Mouse (Mus musculus) myocyte (in vitro differentiated cells): ENCODE measurements around the gene Cnppd1. TPM values are rescaled to one million over a fixed set of nuclear protein-coding genes. Genes with fewer than 3 reads are reported as not detected.

Experiments
- H3K27me3 ChIP-seq: one replicate; pipeline ENCODE4 v1.6.1; 2011; ENCODE audit not compliant: control insufficient read depth, insufficient read depth, insufficient read length
- H3K36me3 ChIP-seq: one replicate; pipeline ENCODE4 v1.6.1; 2011; ENCODE audit not compliant: control insufficient read depth, insufficient read depth
- H3K4me2 ChIP-seq: one replicate; pipeline ENCODE4 v1.6.1; 2011; ENCODE audit warnings: low read depth, control low read depth
- H3K4me3 ChIP-seq: one replicate; pipeline ENCODE4 v1.5.1; 2011; ENCODE audit warnings: mild to moderate bottlenecking, control low read depth, moderate library complexity
- H3K79me2 ChIP-seq: one replicate; pipeline ENCODE4 v1.6.1; 2011; ENCODE audit not compliant: control insufficient read depth, insufficient read depth
- H3ac ChIP-seq: one replicate; pipeline ENCODE4 v1.6.1; 2011; ENCODE audit not compliant: control insufficient read depth, insufficient read length
- CEBPB ChIP-seq: IDR thresholded peaks from 2 replicates; pipeline ENCODE4 v1.6.1; 2011; ENCODE audit warnings: mild to moderate bottlenecking, moderate library complexity; ENCODE audit not compliant: poor library complexity, insufficient read depth, severe bottlenecking
- E2F4 ChIP-seq: IDR thresholded peaks from one replicate; pipeline ENCODE4 v1.6.1; 2011; ENCODE audit warnings: mild to moderate bottlenecking, control low read depth, moderate library complexity; ENCODE audit not compliant: insufficient read depth
- MAX ChIP-seq: IDR thresholded peaks from one replicate; pipeline ENCODE4 v1.6.1; 2011; ENCODE audit warnings: low read depth, mild to moderate bottlenecking, control low read depth
- MYOD1 ChIP-seq, 3 experiments: IDR thresholded peaks; one replicate each; pipeline ENCODE4 v1.6.1; 2011; ENCODE audit warnings: control low read depth in 2 of 3, low read depth in 2 of 3, mild to moderate bottlenecking in 2 of 3, moderate library complexity in 1 of 3; ENCODE audit not compliant: insufficient read length in 2 of 3, control insufficient read depth in 1 of 3
- MYOG ChIP-seq, 3 experiments: IDR thresholded peaks; one replicate each; pipeline ENCODE4 v1.6.1; 2011; ENCODE audit warnings: control low read depth in 2 of 3, low read depth in 2 of 3, mild to moderate bottlenecking in 2 of 3; ENCODE audit not compliant: insufficient read length in 2 of 3, control insufficient read depth in 1 of 3, insufficient read depth in 1 of 3
- POLR2A ChIP-seq: IDR thresholded peaks from one replicate; pipeline ENCODE4 v1.6.1; 2011; ENCODE audit warnings: low read depth, mild to moderate bottlenecking, control low read depth, moderate library complexity; ENCODE audit not compliant: insufficient read length
- POLR2AphosphoS2 ChIP-seq: IDR thresholded peaks from one replicate; pipeline ENCODE4 v1.6.1; 2011; ENCODE audit warnings: low read depth, control low read depth; ENCODE audit not compliant: insufficient read length
- REST ChIP-seq: IDR thresholded peaks from one replicate; pipeline ENCODE4 v1.6.1; 2011; ENCODE audit warnings: mild to moderate bottlenecking, control low read depth, moderate library complexity; ENCODE audit not compliant: insufficient read depth, insufficient read length
- SRF ChIP-seq: IDR thresholded peaks from one replicate; pipeline ENCODE4 v1.6.1; 2011; ENCODE audit warnings: low read depth; ENCODE audit not compliant: control insufficient read depth, insufficient read length
- TCF12 ChIP-seq: IDR thresholded peaks from one replicate; pipeline ENCODE4 v1.6.1; 2011; ENCODE audit warnings: mild to moderate bottlenecking, control low read depth; ENCODE audit not compliant: poor library complexity, insufficient read depth, severe bottlenecking
- TCF3 ChIP-seq: IDR thresholded peaks from one replicate; pipeline ENCODE4 v1.6.1; 2011; ENCODE audit warnings: low read depth, control low read depth; ENCODE audit not compliant: insufficient read length
- USF1 ChIP-seq: IDR thresholded peaks from one replicate; pipeline ENCODE4 v1.6.1; 2011; ENCODE audit warnings: low read depth, mild to moderate bottlenecking, control low read depth, moderate library complexity
- polyA plus RNA-seq: library from polyadenylated mRNA; unstranded; fragments of >200 nt; fragmentation: generic; extraction: Trizol; gene quantifications from one replicate; pipeline ENCODE4 v1.2.1, GENCODE M21; 2012; ENCODE audit warnings: missing spikeins

The Cnppd1 gene
- polyA plus RNA-seq, result 53.7 TPM

GRCm38 (mm10) chr1:75142301-75143261, at the start of gene Cnppd1, which contains the start of gene Retreg2:
Gene Cnppd1 (minus strand): TSS chr1:75142711.
Gene Retreg2 (plus strand): TSS chr1:75142778.
- H3K36me3 ChIP-seq, result peaks cover 26% of the 10 kb centered on the region

GRCm38 (mm10) chr1:75191622-75192402, 49.3 kb upstream of the Cnppd1 start, which contains the start of the genes Ankzf1 and Atg9a:
Gene Ankzf1 (plus strand): TSS chr1:75192151.
Gene Atg9a (minus strand): TSS chr1:75192196.
- H3K4me2 ChIP-seq, result peak within 1 kb of the TSS; percentile 93
- peaks cover 6% of the 10 kb centered on the region for H3K79me2 ChIP-seq
- peak within 1 kb of the TSS; percentile 94 for H3K4me3 ChIP-seq
- no peaks in the 10 kb centered on the region for H3K27me3 ChIP-seq
- peak within 1 kb of the TSS; percentile 89 for H3ac ChIP-seq
- peaks cover 22% of the 10 kb centered on the region for H3K36me3 ChIP-seq
- TF ChIP-seq SRF, result peak; percentile 53
- TF ChIP-seq REST, result no peak
- peak; percentile 86 for TF ChIP-seq POLR2AphosphoS2
- no peak for TF ChIP-seq E2F4
- peak in 1 of 3 experiments; percentile 3 for TF ChIP-seq MYOG (IDR thresholded peaks at IDR 0.05; ENCODE audit: control insufficient read depth in 1 of 3, insufficient read depth in 1 of 3, insufficient read length in 2 of 3, low read depth in 2 of 3)
- no peak for TF ChIP-seq USF1
- TF ChIP-seq MAX, result peak; percentile 11
- peak; percentile 79 for TF ChIP-seq POLR2A
- TF ChIP-seq TCF12, result no peak

More at GRCm38 (mm10) chr1:75142301-75143261, at the start of gene Cnppd1, which contains the start of gene Retreg2:
- Histone ChIP-seq H3K4me3 (peak within 1 kb of the TSS; percentile 75), H3K4me2 (peak within 1 kb of the TSS; percentile 97), H3K27me3 (no peaks in the 10 kb centered on the region), H3ac (peak within 1 kb of the TSS; percentile 68), H3K79me2 (peaks cover 5% of the 10 kb centered on the region)
- TF ChIP-seq POLR2A (peak; percentile 85), POLR2AphosphoS2 (peak; percentile 96), REST (no peak), MAX (peak; percentile 33), SRF (peak; percentile 28), CEBPB (no peak), TCF3 (peak; percentile 12), TCF12 (no peak), MYOG (IDR thresholded peaks at IDR 0.05; ENCODE audit: control insufficient read depth in 1 of 3, insufficient read depth in 1 of 3, insufficient read length in 2 of 3, low read depth in 2 of 3) (peak in 2 of 3 experiments; percentile 2 to 61), MYOD1 (IDR thresholded peaks at IDR 0.05; ENCODE audit: control insufficient read depth in 1 of 3, insufficient read length in 2 of 3, low read depth in 2 of 3) (peak in 1 of 3 experiments; percentile 50), USF1 (peak; percentile 99), E2F4 (no peak)

GRCm38 (mm10) chr1:75191258-75191621, 48.7 kb upstream of the Cnppd1 start:
- TF ChIP-seq POLR2AphosphoS2 (no peak), CEBPB (no peak), MAX (no peak), MYOG (IDR thresholded peaks at IDR 0.05; ENCODE audit: control insufficient read depth in 1 of 3, insufficient read depth in 1 of 3, insufficient read length in 2 of 3, low read depth in 2 of 3) (no peak), USF1 (no peak), MYOD1 (IDR thresholded peaks at IDR 0.05; ENCODE audit: control insufficient read depth in 1 of 3, insufficient read length in 2 of 3, low read depth in 2 of 3) (no peak), POLR2A (no peak)
- H3K79me2 ChIP-seq, result peaks cover 6% of the 10 kb centered on the region
- H3K27me3 ChIP-seq, result no peaks in the 10 kb centered on the region
- peaks cover 19% of the 10 kb centered on the region for H3K36me3 ChIP-seq
- peak overlapping the region; percentile 93 for H3K4me2 ChIP-seq
- H3K4me3 ChIP-seq, result peak overlapping the region; percentile 94
- H3ac ChIP-seq, result peak overlapping the region; percentile 89

GRCm38 (mm10) chr1:75190577-75190976, 48.1 kb upstream of the Cnppd1 start:
- Histone ChIP-seq H3ac (no peak overlapping the region), H3K27me3 (no peaks in the 10 kb centered on the region), H3K36me3 (peaks cover 13% of the 10 kb centered on the region), H3K4me3 (peak overlapping the region; percentile 94), H3K79me2 (peaks cover 6% of the 10 kb centered on the region), H3K4me2 (peak overlapping the region; percentile 93)
- no peak for TF ChIP-seq TCF12
